Mouse (Mus musculus) stomach, embryonic 14.5 days (tissue): ENCODE results near the gene Fhit. TPM values are rescaled to one million over a fixed set of nuclear protein-coding genes. Genes with fewer than 3 reads are reported as not detected.

Experiments
- ATAC-seq: fragments of 200-750 bp; cut with Nextera tagmentation; 2 replicates; pipeline ENCODE4 v1.8.0; 2017; ENCODE audit warnings: low read depth, moderate TSS enrichment; ENCODE audit not compliant: insufficient number of reproducible peaks, insufficient read depth, low FRiP score
- H3K27ac ChIP-seq: fragments of 300-500 bp; sonication (generic); 2 replicates; pipeline ENCODE4 v1.5.1; 2014; ENCODE audit warnings: mild to moderate bottlenecking, low read length, moderate library complexity, mixed read lengths
- H3K27me3 ChIP-seq: fragments of 300-500 bp; sonication (generic); 2 replicates; pipeline ENCODE4 v1.6.1; 2014; ENCODE audit warnings: low read length, control low read depth, mixed read lengths; ENCODE audit not compliant: control insufficient read depth, insufficient read depth
- H3K36me3 ChIP-seq: fragments of 300-500 bp; sonication (generic); 2 replicates; pipeline ENCODE4 v1.6.1; 2014; ENCODE audit warnings: mild to moderate bottlenecking, control low read depth, low read length, moderate library complexity, mixed read lengths; ENCODE audit not compliant: control insufficient read depth, insufficient read depth
- H3K4me1 ChIP-seq: fragments of 300-500 bp; sonication (generic); 2 replicates; pipeline ENCODE4 v1.6.1; 2014; ENCODE audit warnings: low read length, control low read depth, mixed read lengths; ENCODE audit not compliant: control insufficient read depth, insufficient read depth
- H3K4me2 ChIP-seq: fragments of 300-500 bp; sonication (generic); replicated peaks from 2 replicates; pipeline ENCODE4 v1.6.1; 2014; ENCODE audit warnings: low read depth, low read length, control low read depth
- H3K4me3 ChIP-seq: fragments of 300-500 bp; sonication (generic); 2 replicates; pipeline ENCODE4 v1.5.1; 2014; ENCODE audit warnings: low read depth, low read length, control low read depth
- H3K9ac ChIP-seq: fragments of 300-500 bp; sonication (generic); replicated peaks from 2 replicates; pipeline ENCODE4 v1.6.1; 2014; ENCODE audit warnings: low read depth, mild to moderate bottlenecking, control low read depth, low read length, moderate library complexity, mixed read lengths
- H3K9me3 ChIP-seq: fragments of 300-500 bp; sonication (generic); 2 replicates; pipeline ENCODE4 v1.6.1; 2016; ENCODE audit warnings: low read depth, low read length, control low read depth; ENCODE audit not compliant: control insufficient read depth
- WGBS: fragments of 180-500 bp; shearing (Covaris S2); extraction: QIAGEN DNeasy Blood & Tissue Kit; methylation state at CpG from one replicate; pipeline ENCODE4 v1.1.7; 2014; 5-methylcytosine and 5-hydroxymethylcytosine counted together
- polyA plus RNA-seq: library from polyadenylated mRNA; unstranded; fragments of >200 nt; fragmentation: Nextera tagmentation; extraction: Ambion mirVana; gene quantifications from 2 replicates; pipeline ENCODE4 v1.2.1, GENCODE M21; 2014

Gene Fhit
- polyA plus RNA-seq, 1 experiment from 2014 or later: 10.3 TPM

GRCm38 (mm10) chr14:10711841-10712521 lies 449.9 kb downstream of the Fhit start:
- Histone ChIP-seq H3K4me3 (no peak overlapping the region), H3K9me3 (no peaks in the 10 kb centered on the region), H3K4me1 (no peaks in the 10 kb centered on the region), H3K9ac (no peak overlapping the region), H3K36me3 (no peaks in the 10 kb centered on the region), H3K27me3 (no peaks in the 10 kb centered on the region), H3K4me2 (no peak overlapping the region), H3K27ac (no peak overlapping the region)
- WGBS: 92% methylated on average over 5 of the region's 5 CpGs
- ATAC-seq: no peak

- H3K4me2 ChIP-seq: no peak overlapping the region
- H3K27me3 ChIP-seq: no peaks in the 10 kb centered on the region
- H3K4me3 ChIP-seq: no peak overlapping the region
- H3K9ac ChIP-seq: no peak overlapping the region
- no peaks in the 10 kb centered on the region for H3K4me1 ChIP-seq
- no peaks in the 10 kb centered on the region for H3K36me3 ChIP-seq
- no peaks in the 10 kb centered on the region for H3K9me3 ChIP-seq
- H3K27ac ChIP-seq: no peak overlapping the region
- 62% methylated on average over 12 of the region's 12 CpGs for WGBS
- no peak for ATAC-seq
These were observed 451.0 kb downstream of the Fhit start for GRCm38 (mm10) chr14:10710796-10711311.

- 36% methylated on average over 2 of the region's 2 CpGs for WGBS
- no peak overlapping the region for H3K9ac ChIP-seq
- no peaks in the 10 kb centered on the region for H3K27me3 ChIP-seq
- no peak for ATAC-seq
- no peaks in the 10 kb centered on the region for H3K36me3 ChIP-seq
- no peak overlapping the region for H3K4me2 ChIP-seq
- no peaks in the 10 kb centered on the region for H3K9me3 ChIP-seq
- no peak overlapping the region for H3K4me3 ChIP-seq
- H3K27ac ChIP-seq: no peak overlapping the region
- no peaks in the 10 kb centered on the region for H3K4me1 ChIP-seq
These were observed 460.1 kb downstream of the Fhit start for GRCm38 (mm10) chr14:10701707-10702106.

GRCm38 (mm10) chr14:10680041-10680440 lies 481.8 kb downstream of the Fhit start:
- H3K9ac ChIP-seq: no peak overlapping the region
- no peak for ATAC-seq
- no peaks in the 10 kb centered on the region for H3K4me1 ChIP-seq
- H3K27me3 ChIP-seq: no peaks in the 10 kb centered on the region
- 63% methylated on average over 4 of the region's 4 CpGs for WGBS
- H3K4me3 ChIP-seq: no peak overlapping the region
- no peaks in the 10 kb centered on the region for H3K36me3 ChIP-seq
- H3K27ac ChIP-seq: no peak overlapping the region
- H3K9me3 ChIP-seq: no peaks in the 10 kb centered on the region
- no peak overlapping the region for H3K4me2 ChIP-seq

- Histone ChIP-seq H3K27ac (no peak overlapping the region), H3K9ac (no peak overlapping the region), H3K4me3 (no peak overlapping the region), H3K4me1 (no peaks in the 10 kb centered on the region), H3K4me2 (no peak overlapping the region), H3K27me3 (no peaks in the 10 kb centered on the region), H3K36me3 (no peaks in the 10 kb centered on the region), H3K9me3 (no peaks in the 10 kb centered on the region)
- ATAC-seq: no peak
These were observed 482.2 kb downstream of the Fhit start for GRCm38 (mm10) chr14:10679638-10680037.

GRCm38 (mm10) chr14:10677627-10678026 lies 484.2 kb downstream of the Fhit start:
- Histone ChIP-seq H3K9me3 (no peaks in the 10 kb centered on the region), H3K4me1 (no peaks in the 10 kb centered on the region), H3K27ac (no peak overlapping the region), H3K36me3 (no peaks in the 10 kb centered on the region), H3K4me3 (no peak overlapping the region), H3K27me3 (no peaks in the 10 kb centered on the region), H3K9ac (no peak overlapping the region), H3K4me2 (no peak overlapping the region)
- ATAC-seq: no peak
- WGBS: 33% methylated on average over 2 of the region's 2 CpGs

- no peak for ATAC-seq
- WGBS: 85% methylated on average over 4 of the region's 4 CpGs
- Histone ChIP-seq H3K4me3 (no peak overlapping the region), H3K36me3 (no peaks in the 10 kb centered on the region), H3K27ac (no peak overlapping the region), H3K9ac (no peak overlapping the region), H3K4me2 (no peak overlapping the region), H3K27me3 (no peaks in the 10 kb centered on the region), H3K4me1 (no peaks in the 10 kb centered on the region), H3K9me3 (no peaks in the 10 kb centered on the region)
These were observed 501.6 kb downstream of the Fhit start for GRCm38 (mm10) chr14:10660247-10660646.

GRCm38 (mm10) chr14:10659326-10659725 lies 502.5 kb downstream of the Fhit start:
- H3K4me3 ChIP-seq: no peak overlapping the region
- H3K9ac ChIP-seq: no peak overlapping the region
- no peak for ATAC-seq
- no peaks in the 10 kb centered on the region for H3K36me3 ChIP-seq
- H3K4me1 ChIP-seq: no peaks in the 10 kb centered on the region
- H3K27ac ChIP-seq: no peak overlapping the region
- no peak overlapping the region for H3K4me2 ChIP-seq
- no peaks in the 10 kb centered on the region for H3K9me3 ChIP-seq
- 78% methylated on average over 2 of the region's 2 CpGs for WGBS
- no peaks in the 10 kb centered on the region for H3K27me3 ChIP-seq

GRCm38 (mm10) chr14:10658219-10658618 lies 503.6 kb downstream of the Fhit start:
- Histone ChIP-seq H3K4me1 (no peaks in the 10 kb centered on the region), H3K4me2 (no peak overlapping the region), H3K4me3 (no peak overlapping the region), H3K27ac (no peak overlapping the region), H3K9me3 (no peaks in the 10 kb centered on the region), H3K9ac (no peak overlapping the region), H3K27me3 (no peaks in the 10 kb centered on the region), H3K36me3 (no peaks in the 10 kb centered on the region)
- ATAC-seq: no peak
- WGBS: 91% methylated on average over 1 of the region's 1 CpGs
